Mouse (Mus musculus) megakaryocyte, embryonic 14.5 days (primary cell): ENCODE measurements around the gene Topors. TPM values are rescaled to one million over a fixed set of nuclear protein-coding genes. Genes with fewer than 3 reads are reported as not detected.

Experiments used
- H3K27me3 ChIP-seq: replicated peaks from 2 replicates; pipeline ENCODE3; 2012; ENCODE audit warnings: inconsistent platforms
- H3K36me3 ChIP-seq: replicated peaks from 2 replicates; pipeline ENCODE3; 2012; ENCODE audit warnings: low read length, inconsistent platforms, mixed read lengths
- H3K4me1 ChIP-seq: 2 replicates; pipeline ENCODE4 v1.6.1; 2012; ENCODE audit warnings: inconsistent platforms
- H3K4me3 ChIP-seq: replicated peaks from 2 replicates; pipeline ENCODE3; 2012; ENCODE audit warnings: moderate library complexity, mild to moderate bottlenecking, inconsistent platforms
- H3K9me3 ChIP-seq: 2 replicates; pipeline ENCODE4 v1.6.1; 2012; ENCODE audit warnings: inconsistent platforms
- FLI1 ChIP-seq: IDR thresholded peaks from 2 replicates; pipeline ENCODE4 v1.6.1; 2012; ENCODE audit warnings: low read length, inconsistent platforms, mixed read lengths
- GATA1 ChIP-seq: IDR thresholded peaks from 3 replicates; pipeline ENCODE4 v1.6.1; 2012; ENCODE audit warnings: mixed read lengths, low read length, inconsistent platforms, borderline replicate concordance
- polyA plus RNA-seq: library from polyadenylated mRNA; stranded (reverse); fragments of >175 nt; gene quantifications from 2 replicates; pipeline ENCODE4 v1.2.3, GENCODE M21; 2012; ENCODE audit warnings: low replicate concordance; ENCODE audit not compliant: insufficient read depth

The Topors gene
- polyA plus RNA-seq, 1 experiment, result 2.9 TPM

- peaks cover 29% of the 10 kb centered on the region for H3K4me1 ChIP-seq
- no peak for TF ChIP-seq GATA1
- TF ChIP-seq FLI1, result no peak
- H3K36me3 ChIP-seq, result peaks cover 42% of the 10 kb centered on the region
Measured at GRCm38 (mm10) chr4:40234256-40234655, 35.4 kb downstream of the Topors start.

GRCm38 (mm10) chr4:40233062-40233664, 36.5 kb downstream of the Topors start:
- Histone ChIP-seq H3K4me1 (peaks cover 21% of the 10 kb centered on the region), H3K36me3 (peaks cover 49% of the 10 kb centered on the region), H3K9me3 (no peaks in the 10 kb centered on the region), H3K4me3 (no peak overlapping the region), H3K27me3 (no peaks in the 10 kb centered on the region)
- TF ChIP-seq GATA1 (no peak), FLI1 (no peak)

More at GRCm38 (mm10) chr4:40234256-40234655, 35.4 kb downstream of the Topors start:
- Histone ChIP-seq H3K9me3 (no peaks in the 10 kb centered on the region), H3K4me3 (no peak overlapping the region), H3K27me3 (no peaks in the 10 kb centered on the region)

DNA sequence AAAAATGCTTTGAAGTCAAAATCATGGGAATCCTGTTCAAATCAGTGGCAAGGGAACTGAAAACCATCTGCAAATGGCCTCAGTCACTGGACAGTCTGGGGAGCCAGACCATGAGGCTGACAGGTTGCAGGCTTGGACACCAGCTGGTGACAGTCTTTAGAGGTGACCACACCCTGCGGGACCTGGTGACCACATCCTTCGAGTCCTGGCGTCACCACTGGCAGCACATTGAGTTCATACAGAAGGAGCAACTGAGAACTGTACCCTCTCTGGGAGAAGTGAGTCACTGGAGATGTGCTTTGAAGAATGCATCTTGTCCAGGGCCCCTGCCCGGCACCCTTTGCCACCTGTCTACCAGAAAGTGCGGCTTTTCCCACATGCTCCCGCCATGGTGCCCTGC, 39.9 kb downstream of the Topors start:
- Histone ChIP-seq H3K4me3 (no peak overlapping the region), H3K27me3 (no peaks in the 10 kb centered on the region), H3K9me3 (no peaks in the 10 kb centered on the region), H3K36me3 (peaks cover 71% of the 10 kb centered on the region), H3K4me1 (peaks cover 13% of the 10 kb centered on the region; the same call in 1 of the 2 replicates)
- TF ChIP-seq FLI1 (no peak), GATA1 (no peak)

- peaks cover 4% of the 10 kb centered on the region; the same call in 1 of the 2 replicates for H3K4me1 ChIP-seq
- TF ChIP-seq GATA1, result no peak
- H3K4me3 ChIP-seq, result no peak overlapping the region
- no peaks in the 10 kb centered on the region for H3K9me3 ChIP-seq
- no peaks in the 10 kb centered on the region for H3K27me3 ChIP-seq
- peaks cover 71% of the 10 kb centered on the region for H3K36me3 ChIP-seq
Measured at GRCm38 (mm10) chr4:40227886-40228285, 41.8 kb downstream of the Topors start.

GRCm38 (mm10) chr4:40227131-40227530, 42.5 kb downstream of the Topors start:
- peaks cover 74% of the 10 kb centered on the region for H3K36me3 ChIP-seq

DNA sequence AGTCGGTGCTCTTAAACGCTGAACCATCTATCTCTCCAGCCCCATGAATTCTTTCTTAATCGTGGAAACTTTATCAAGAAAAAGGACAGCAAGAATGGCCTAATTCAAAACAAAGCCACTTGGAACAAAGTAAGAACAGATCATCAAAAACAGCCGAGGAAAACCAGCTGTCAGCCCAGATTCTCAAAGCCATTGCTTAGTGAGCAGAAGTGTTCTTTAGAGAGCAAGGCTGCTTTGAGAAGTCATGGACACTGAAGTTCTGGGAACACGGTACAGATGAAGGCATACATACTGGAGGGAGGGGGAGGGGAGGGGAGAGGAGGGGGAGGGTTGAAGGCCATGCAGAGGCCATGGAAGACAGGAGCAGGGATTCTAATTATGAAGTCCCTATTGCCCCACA, 43.6 kb downstream of the Topors start:
- Histone ChIP-seq H3K9me3 (no peaks in the 10 kb centered on the region), H3K27me3 (no peaks in the 10 kb centered on the region), H3K4me3 (no peak overlapping the region), H3K4me1 (peaks cover 4% of the 10 kb centered on the region; the same call in 1 of the 2 replicates), H3K36me3 (peaks cover 83% of the 10 kb centered on the region)
- TF ChIP-seq GATA1, result no peak
- TF ChIP-seq FLI1, result no peak

More at GRCm38 (mm10) chr4:40227131-40227530, 42.5 kb downstream of the Topors start:
- TF ChIP-seq FLI1 (no peak), GATA1 (no peak)
- Histone ChIP-seq H3K9me3 (no peaks in the 10 kb centered on the region), H3K27me3 (no peaks in the 10 kb centered on the region), H3K4me3 (no peak overlapping the region), H3K4me1 (peaks cover 4% of the 10 kb centered on the region; the same call in 1 of the 2 replicates)

- H3K27me3 ChIP-seq, result no peaks in the 10 kb centered on the region
- no peak for TF ChIP-seq GATA1
- no peak for TF ChIP-seq FLI1
- no peaks in the 10 kb centered on the region for H3K9me3 ChIP-seq
- H3K4me3 ChIP-seq, result no peak overlapping the region
- H3K4me1 ChIP-seq, result peaks cover 8% of the 10 kb centered on the region; the same call in 1 of the 2 replicates
- H3K36me3 ChIP-seq, result peaks cover 91% of the 10 kb centered on the region
Measured at GRCm38 (mm10) chr4:40221876-40222585, 47.6 kb downstream of the Topors start.

- H3K27me3 ChIP-seq, result no peaks in the 10 kb centered on the region
- H3K4me3 ChIP-seq, result no peak overlapping the region
- no peaks in the 10 kb centered on the region for H3K9me3 ChIP-seq
- H3K4me1 ChIP-seq, result peaks cover 8% of the 10 kb centered on the region; the same call in 1 of the 2 replicates
- TF ChIP-seq FLI1, result no peak
- no peak for TF ChIP-seq GATA1
- peaks cover 92% of the 10 kb centered on the region for H3K36me3 ChIP-seq
Measured at GRCm38 (mm10) chr4:40221004-40221760, 48.5 kb downstream of the Topors start.

DNA sequence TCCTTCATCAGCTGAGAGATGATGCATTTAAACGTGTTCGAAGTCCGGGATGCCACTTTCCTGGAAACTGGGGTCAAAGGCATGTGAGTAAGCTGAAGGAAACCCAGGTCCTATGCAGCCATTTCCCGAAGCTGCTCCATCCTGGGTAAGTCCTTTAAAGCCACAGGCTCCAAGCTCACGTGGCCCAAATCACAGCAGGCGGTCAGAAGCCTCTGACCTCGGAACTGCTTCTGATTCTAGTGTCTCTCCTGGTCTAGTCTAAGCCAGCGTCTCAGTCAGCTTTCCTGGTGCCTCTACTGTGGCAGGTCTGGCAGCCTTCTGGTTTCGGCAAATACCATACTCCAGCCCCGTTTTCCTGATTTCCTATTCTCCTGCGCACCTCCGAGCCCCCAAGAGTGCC, 49.2 kb downstream of the Topors start:
- Histone ChIP-seq H3K36me3 (peaks cover 91% of the 10 kb centered on the region), H3K9me3 (no peaks in the 10 kb centered on the region), H3K4me3 (no peak overlapping the region), H3K4me1 (peaks cover 8% of the 10 kb centered on the region; the same call in 1 of the 2 replicates), H3K27me3 (no peaks in the 10 kb centered on the region)
- TF ChIP-seq GATA1 (no peak), FLI1 (no peak)

- Histone ChIP-seq H3K4me1 (peaks cover 8% of the 10 kb centered on the region; the same call in 1 of the 2 replicates), H3K4me3 (no peak overlapping the region), H3K9me3 (no peaks in the 10 kb centered on the region), H3K36me3 (peaks cover 89% of the 10 kb centered on the region), H3K27me3 (no peaks in the 10 kb centered on the region)
- TF ChIP-seq FLI1, result no peak
- no peak for TF ChIP-seq GATA1
Measured at GRCm38 (mm10) chr4:40218382-40218781, 51.3 kb downstream of the Topors start.
